In genomic region chr2:12707514-12707913, GRCm38 (mm10) we compare ENCODE assay signal across 34 mouse cellular contexts.
DNase-seq lines count a peak whose midpoint lies in the region; ATAC-seq lines count a peak whose summit lies in the region.
"Had no signal": no experiment of that assay in that cellular context is flagged by ENCODE, and none has a peak within 500 bp of the region (broad histone marks: within the 10 kb centered on the region; RNA-seq: fewer than 3 reads in every experiment).

No protein-coding gene starts in this region.

- H3K4me1 ChIP-seq in forebrain, embryonic 12.5 days, result no peaks in the 10 kb centered on the region
- peaks cover 5% of the 10 kb centered on the region for H3K4me1 ChIP-seq in forebrain, embryonic 10.5 days
- 0 out of 2 replicates have a peak, but pooled peaks cover 4% of the 10 kb centered on the region for H3K4me1 ChIP-seq in limb, embryonic 13.5 days
- peaks cover 7% of the 10 kb centered on the region; the same call in 1 of the 2 replicates for H3K4me1 ChIP-seq in limb, embryonic 10.5 days
- H3K4me1 ChIP-seq in neural tube, embryonic 11.5 days (ENCODE audit: control insufficient read depth, insufficient read depth, low read length), result no peaks in the 10 kb centered on the region
- H3K4me1 ChIP-seq: embryonic facial prominence, embryonic 15.5 days had no signal

- no peaks in the 10 kb centered on the region for H3K36me3 ChIP-seq in forebrain, embryonic 12.5 days (replicated peaks)
- no peaks in the 10 kb centered on the region for H3K36me3 ChIP-seq in forebrain, embryonic 10.5 days (replicated peaks)
- H3K36me3 ChIP-seq in limb, embryonic 13.5 days, result no peaks in the 10 kb centered on the region
- H3K36me3 ChIP-seq in limb, embryonic 10.5 days, result no peaks in the 10 kb centered on the region
- no peaks in the 10 kb centered on the region for H3K36me3 ChIP-seq in neural tube, embryonic 11.5 days (ENCODE audit: control insufficient read depth, insufficient read depth, low read length)
- H3K36me3 ChIP-seq: embryonic facial prominence, embryonic 15.5 days; G1E; heart, embryonic 12.5 days; heart, embryonic 15.5 days; hindbrain, embryonic 10.5 days; hindbrain, embryonic 15.5 days had no signal

- H3K27ac ChIP-seq in forebrain, embryonic 12.5 days, result no peak overlapping the region
- H3K27ac ChIP-seq in forebrain, embryonic 10.5 days, result no peak overlapping the region
- no peak overlapping the region for H3K27ac ChIP-seq in limb, embryonic 13.5 days
- no peak overlapping the region for H3K27ac ChIP-seq in limb, embryonic 10.5 days
- H3K27ac ChIP-seq in neural tube, embryonic 11.5 days (ENCODE audit: low read depth, low read length), result no peak overlapping the region
- H3K27ac ChIP-seq: embryonic facial prominence, embryonic 15.5 days; gastrocnemius, adult 2 months; heart, embryonic 15.5 days; hindbrain, embryonic 10.5 days; hindbrain, embryonic 15.5 days had no signal

- H3K9me3 ChIP-seq in forebrain, embryonic 12.5 days, result no peaks in the 10 kb centered on the region
- H3K9me3 ChIP-seq in forebrain, embryonic 10.5 days, result no peaks in the 10 kb centered on the region
- no peaks in the 10 kb centered on the region for H3K9me3 ChIP-seq in limb, embryonic 13.5 days
- H3K9me3 ChIP-seq in limb, embryonic 10.5 days (replicated peaks), result no peaks in the 10 kb centered on the region
- H3K9me3 ChIP-seq in neural tube, embryonic 11.5 days (ENCODE audit: control insufficient read depth, low read length), result no peaks in the 10 kb centered on the region
- H3K9me3 ChIP-seq: embryonic facial prominence, embryonic 15.5 days; G1E; heart, embryonic 12.5 days; heart, embryonic 15.5 days; hindbrain, embryonic 10.5 days; hindbrain, embryonic 15.5 days had no signal

- H3K4me2 ChIP-seq in forebrain, embryonic 12.5 days, result no peak overlapping the region
- no peak overlapping the region for H3K4me2 ChIP-seq in limb, embryonic 13.5 days (replicated peaks)
- H3K4me2 ChIP-seq in neural tube, embryonic 11.5 days (ENCODE audit: low read depth), result no peak overlapping the region
- H3K4me2 ChIP-seq: embryonic facial prominence, embryonic 15.5 days; heart, embryonic 12.5 days; heart, embryonic 15.5 days; hindbrain, embryonic 15.5 days had no signal

- H3K4me3 ChIP-seq in forebrain, embryonic 12.5 days (replicated peaks), result no peak overlapping the region
- no peak overlapping the region for H3K4me3 ChIP-seq in forebrain, embryonic 10.5 days
- H3K4me3 ChIP-seq in limb, embryonic 13.5 days, result no peak overlapping the region
- no peak overlapping the region for H3K4me3 ChIP-seq in limb, embryonic 10.5 days
- no peak overlapping the region for H3K4me3 ChIP-seq in neural tube, embryonic 11.5 days (ENCODE audit: low read depth, low read length)
- H3K4me3 ChIP-seq: embryonic facial prominence, embryonic 15.5 days; erythroblast, embryonic 14.5 days; gastrocnemius, adult 2 months; heart, embryonic 12.5 days; heart, embryonic 15.5 days; hindbrain, embryonic 10.5 days; hindbrain, embryonic 15.5 days had no signal

- no peak overlapping the region for H3K9ac ChIP-seq in forebrain, embryonic 12.5 days
- H3K9ac ChIP-seq in limb, embryonic 13.5 days, result no peak overlapping the region
- H3K9ac ChIP-seq in neural tube, embryonic 11.5 days (ENCODE audit: low read length), result no peak overlapping the region
- H3K9ac ChIP-seq: embryonic facial prominence, embryonic 15.5 days; forebrain, postnatal 0 days; heart, embryonic 12.5 days; heart, embryonic 15.5 days; hindbrain, embryonic 15.5 days had no signal

- DNase-seq in forebrain, embryonic 10.5 days (ENCODE audit: extremely low spot score, low spot score), result no peak
- DNase-seq in limb, embryonic 10.5 days (ENCODE audit: low spot score), result no peak
- DNase-seq in neural tube, embryonic 11.5 days (ENCODE audit: low spot score), result no peak
- no peak for DNase-seq in neural tube, embryonic 10.5 days (ENCODE audit: extremely low spot score, low spot score)
- peak; percentile 38 for DNase-seq in retina, postnatal 1 day
- DNase-seq: adrenal gland, adult 2 months; adrenal gland, postnatal 14 days; B cell, adult 2 months; cerebellum, adult 11-12 months; cerebellum, adult 8-10 months; cerebellum, postnatal 10 days; cerebellum, postnatal 36 days; embryo, embryonic 11 days; forebrain, postnatal 0 days; gastrocnemius, adult 2 months; gastrocnemius, postnatal 14 days; heart, adult 11 months; heart, postnatal 10 days; heart, postnatal 36 days had no signal

- no peaks in the 10 kb centered on the region for H3K27me3 ChIP-seq in forebrain, embryonic 12.5 days
- H3K27me3 ChIP-seq in forebrain, embryonic 10.5 days (ENCODE audit: poor library complexity, severe bottlenecking), result no peaks in the 10 kb centered on the region
- no peaks in the 10 kb centered on the region for H3K27me3 ChIP-seq in limb, embryonic 13.5 days
- H3K27me3 ChIP-seq in limb, embryonic 10.5 days (ENCODE audit: low read depth, poor library complexity, severe bottlenecking), result no peaks in the 10 kb centered on the region
- no peaks in the 10 kb centered on the region for H3K27me3 ChIP-seq in neural tube, embryonic 11.5 days (ENCODE audit: control insufficient read depth, insufficient read depth, low read length)
- H3K27me3 ChIP-seq: CH12.LX; embryonic facial prominence, embryonic 15.5 days; heart, embryonic 12.5 days; heart, embryonic 15.5 days; hindbrain, embryonic 15.5 days had no signal

- 70% methylated on average over 3 of the region's 3 CpGs for WGBS in forebrain, embryonic 12.5 days
- WGBS in forebrain, embryonic 10.5 days, result 83% methylated on average over 3 of the region's 3 CpGs
- WGBS in limb, embryonic 13.5 days, result 60% methylated on average over 3 of the region's 3 CpGs
- WGBS in limb, embryonic 10.5 days, result 73% methylated on average over 3 of the region's 3 CpGs
- 51% methylated on average over 3 of the region's 3 CpGs for WGBS in neural tube, embryonic 11.5 days

- ATAC-seq in forebrain, embryonic 12.5 days (ENCODE audit: low FRiP score), result peak; percentile 30; the same call in 1 of the 2 replicates
- ATAC-seq in limb, embryonic 13.5 days (ENCODE audit: low FRiP score, low read depth), result 0 out of 2 replicates have a peak, but pooled peaks have one; percentile 34
- peak; percentile 65; the same call in 1 of the 2 replicates for ATAC-seq in neural tube, embryonic 11.5 days (ENCODE audit: insufficient read depth, low FRiP score, low TSS enrichment)
- no peak for ATAC-seq in erythroblast, adult 5-6 weeks (replicated peaks; ENCODE audit: low FRiP score, poor library complexity, severe bottlenecking)
- ATAC-seq: forebrain, embryonic 14.5 days; forebrain, postnatal 0 days; inflammation-experienced regulatory T-cells, adult 6 months; intestine, embryonic 16.5 days; Patski had no signal
